Mouse (Mus musculus): ENCODE measurements around the gene Tmsb15a.
"Not testable (repeated sequence)": the region's sequence is repeated elsewhere in the genome, so short reads cannot be mapped to it uniquely, and the experiment has no call there.

The Tmsb15a gene

GRCm38 (mm10) chrX:135725161-135725560 is at the start of gene Tmsb15a:
TSS of gene Tmsb15a (minus strand) at chrX:135725261.
- no peak for DNase-seq (ENCODE audit: extremely low spot score)

DNA sequence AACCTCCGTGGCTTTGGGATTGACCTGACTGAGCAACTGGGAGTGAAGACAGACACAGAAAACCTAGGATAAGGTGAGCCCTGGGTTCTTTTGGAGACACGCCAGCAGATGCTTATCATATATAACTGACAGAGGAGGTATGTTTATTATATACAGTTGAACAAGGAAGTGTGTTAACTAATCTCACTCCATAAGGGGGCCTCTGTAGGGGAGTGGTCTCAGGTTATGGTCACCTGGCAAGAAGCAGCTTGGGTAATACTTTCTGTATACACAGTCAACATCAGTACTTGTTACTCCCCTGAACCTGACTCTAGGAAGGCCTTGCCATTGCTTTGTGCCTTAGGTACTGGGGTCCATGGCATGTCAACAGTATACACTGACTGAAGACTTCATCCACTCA is 43.5 kb upstream of the Tmsb15a start:
- DNase-seq (ENCODE audit: extremely low spot score): no peak

GRCm38 (mm10) chrX:135768043-135768548 is 43.0 kb upstream of the Tmsb15a start:
- DNase-seq (ENCODE audit: extremely low spot score): no peak

DNA sequence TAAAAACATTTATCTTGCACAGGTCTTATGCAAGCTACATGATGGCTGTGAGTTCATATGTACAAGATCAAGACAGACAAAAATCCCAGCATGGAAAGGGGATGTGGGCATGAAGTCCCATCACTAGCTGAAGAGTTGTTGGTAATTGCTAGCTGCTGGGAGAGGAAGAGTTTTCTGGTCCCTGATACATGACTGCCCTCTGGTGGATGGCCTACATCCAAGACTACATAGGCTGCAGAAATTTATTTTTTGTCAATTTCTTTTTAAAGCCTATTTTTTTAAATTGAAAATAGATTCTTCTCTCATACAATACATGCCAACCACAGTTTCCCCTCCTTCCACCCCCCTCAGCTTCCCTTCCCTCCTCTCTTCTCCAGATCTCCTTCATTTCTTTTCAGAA is 36.6 kb upstream of the Tmsb15a start:
- DNase-seq (ENCODE audit: extremely low spot score): peak; percentile 2

DNA sequence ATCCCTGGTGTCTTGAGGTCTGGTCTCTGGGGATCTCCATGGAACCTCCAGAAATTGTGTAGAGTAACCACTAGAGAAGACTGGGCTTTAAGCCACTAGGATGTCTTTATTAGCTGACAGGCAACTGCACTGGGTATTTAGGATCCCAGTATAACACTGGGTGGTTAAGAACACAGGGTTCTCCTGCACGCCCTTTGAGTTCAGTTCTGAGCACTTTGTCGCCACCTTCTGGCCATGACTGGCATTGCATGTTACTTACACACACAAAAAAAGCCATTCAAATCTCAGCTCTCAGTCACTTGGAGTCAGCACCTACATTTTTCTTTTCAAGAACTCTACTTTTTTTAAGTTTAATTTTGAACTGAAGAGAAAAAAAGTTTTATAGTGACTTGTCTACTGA is 27.8 kb upstream of the Tmsb15a start:
- DNase-seq (ENCODE audit: extremely low spot score): peak; percentile 54

- not testable (repeated sequence) for DNase-seq (ENCODE audit: extremely low spot score)
Measured at GRCm38 (mm10) chrX:135745376-135745775, 20.3 kb upstream of the Tmsb15a start.

DNA sequence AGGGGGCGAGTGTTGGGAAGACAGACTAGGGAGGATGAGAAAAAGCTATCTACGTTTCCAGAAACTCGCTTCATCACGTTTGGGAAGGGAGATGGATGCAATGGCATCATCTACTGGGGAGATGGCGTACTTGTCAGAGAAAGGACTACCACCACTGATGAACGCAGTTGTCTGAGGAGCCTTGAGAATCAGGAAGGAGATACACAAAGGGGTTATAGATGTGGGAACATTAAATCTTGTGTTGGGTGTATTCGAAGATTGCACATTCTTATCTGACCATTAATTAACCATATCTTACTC is 17.9 kb upstream of the Tmsb15a start:
- no peak for DNase-seq (ENCODE audit: extremely low spot score)

- DNase-seq (ENCODE audit: extremely low spot score): peak; percentile 82
Measured at GRCm38 (mm10) chrX:135742304-135743055, 17.4 kb upstream of the Tmsb15a start, which contains the start of the genes Armcx5 and Gprasp1. TSS of gene Armcx5 (plus strand) at chrX:135742733. TSS of gene Gprasp1 (plus strand) at chrX:135742733.

DNA sequence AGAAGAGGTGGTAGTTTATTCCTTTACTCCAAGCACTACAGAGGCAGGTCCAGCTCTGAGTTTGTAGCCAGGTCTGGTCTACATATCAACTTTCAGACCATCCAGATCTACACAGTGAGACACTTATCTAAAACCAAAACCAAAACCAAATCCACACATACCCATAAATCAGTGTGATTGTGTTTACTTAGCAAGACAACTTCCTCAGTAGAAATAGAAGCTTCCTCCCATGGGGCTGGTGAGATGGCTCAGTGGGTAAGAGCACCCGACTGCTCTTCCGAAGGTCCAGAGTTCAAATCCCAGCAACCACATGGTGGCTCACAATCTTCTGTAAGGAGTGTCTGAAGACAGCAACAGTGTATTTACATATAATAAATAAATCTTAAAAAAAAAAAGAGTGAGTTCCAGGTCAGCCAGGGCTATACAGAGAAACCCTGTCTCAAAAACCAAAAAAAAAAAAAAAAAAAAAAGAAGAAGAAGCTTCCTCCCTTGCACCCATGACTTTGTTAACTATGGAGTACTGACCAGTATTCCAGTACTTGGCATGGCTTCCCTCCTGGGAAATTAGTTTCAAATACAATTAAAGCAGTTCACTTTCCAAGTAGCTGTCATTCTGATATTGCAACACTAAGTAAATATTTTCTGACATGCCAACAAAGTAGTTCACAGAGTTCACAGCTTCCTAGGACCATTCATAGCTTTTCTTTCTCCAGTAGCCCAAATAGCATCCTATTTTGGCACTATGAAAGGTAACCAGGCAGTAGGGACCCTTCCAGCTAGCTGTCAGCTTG is 13.9 kb upstream of the Tmsb15a start:
- DNase-seq (ENCODE audit: extremely low spot score): no peak

DNA sequence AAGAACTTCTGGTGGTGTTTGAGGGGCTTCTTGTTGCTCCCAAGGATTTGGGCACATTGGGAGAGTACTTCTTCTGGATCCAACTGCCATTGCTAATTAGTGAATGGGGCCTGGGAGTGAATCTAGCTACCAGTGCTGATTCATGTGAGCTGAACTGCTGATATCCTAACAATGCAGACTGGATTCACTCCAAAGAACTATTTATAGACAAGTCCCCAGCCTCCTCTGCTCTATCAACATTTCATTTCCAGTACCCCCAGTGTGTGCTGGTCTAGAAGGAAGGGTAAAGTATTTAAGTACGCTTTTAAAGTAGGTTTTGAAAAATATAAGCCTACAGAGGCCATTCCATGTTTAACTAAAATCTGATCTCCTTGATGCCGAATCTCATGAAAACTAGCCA is 12.2 kb downstream of the Tmsb15a start:
- no peak for DNase-seq (ENCODE audit: extremely low spot score)

DNA sequence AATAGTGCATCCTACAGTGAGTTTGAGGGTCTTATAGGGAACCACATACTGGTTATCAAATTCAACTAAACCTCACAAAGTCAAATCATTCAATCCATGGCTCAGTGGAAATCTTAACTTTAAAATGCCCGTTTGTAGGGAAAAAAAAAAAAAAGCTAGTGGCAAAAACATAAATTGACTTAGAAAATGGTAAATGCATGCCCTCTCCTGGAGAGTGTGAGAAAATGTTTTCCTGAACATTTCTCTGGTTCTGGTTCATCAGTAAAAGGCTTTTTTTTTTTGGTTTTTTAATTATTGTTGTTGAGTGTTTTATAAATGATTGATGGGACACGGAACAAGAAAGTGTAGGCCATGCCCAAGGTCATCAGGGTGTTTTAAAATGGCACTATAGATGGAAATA is 20.7 kb downstream of the Tmsb15a start:
- no peak for DNase-seq (ENCODE audit: extremely low spot score)

- no peak for DNase-seq (ENCODE audit: extremely low spot score)
Measured at GRCm38 (mm10) chrX:135703111-135703510, 21.9 kb downstream of the Tmsb15a start.

GRCm38 (mm10) chrX:135693633-135694032 is 31.4 kb downstream of the Tmsb15a start, which contains the start of gene Tcp11x2:
TSS of gene Tcp11x2 (minus strand) at chrX:135693790.
- no peak for DNase-seq (ENCODE audit: extremely low spot score)

GRCm38 (mm10) chrX:135687802-135688201 is 37.3 kb downstream of the Tmsb15a start:
- no peak for DNase-seq (ENCODE audit: extremely low spot score)

DNA sequence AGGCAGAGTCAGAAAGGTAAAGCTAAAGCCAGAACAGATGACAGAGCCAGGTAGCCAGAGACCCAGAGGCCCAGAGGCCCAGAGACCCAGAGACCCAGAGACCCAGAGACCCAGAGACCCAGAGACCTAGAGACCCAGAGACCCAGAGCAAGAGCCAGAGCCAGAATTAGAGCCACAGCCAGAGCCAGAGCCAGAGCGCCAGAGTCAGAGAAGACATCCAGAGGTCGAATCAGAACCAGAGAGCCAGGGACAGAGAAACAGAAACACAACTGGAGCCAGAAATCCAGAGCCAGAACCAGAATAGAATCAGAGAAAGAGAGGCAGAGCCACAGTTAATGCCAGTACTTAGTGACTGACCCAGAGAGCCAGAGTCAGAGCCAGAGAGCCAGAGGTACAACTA is 43.2 kb downstream of the Tmsb15a start:
- DNase-seq (ENCODE audit: extremely low spot score): no peak

Data from embryo, embryonic 9.5 days (tissue).